Mouse (Mus musculus) ES-E14 (cell line): ENCODE results near the gene Gm21860. TPM values are rescaled to one million over a fixed set of nuclear protein-coding genes. Genes with fewer than 3 reads are reported as not detected.
A peak's percentile ranks its signal among the peaks of the same experiment; 100 is the strongest.
"Not testable (repeated sequence)": the region's sequence is repeated elsewhere in the genome, so short reads cannot be mapped to it uniquely, and the experiment has no call there.

Experiments used
- DNase-seq: peaks from one replicate; pipeline ENCODE4 v3.0.0-alpha.2; 2013; ENCODE audit warnings: low read depth, low spot score
- H3K27ac ChIP-seq: 2 replicates; pipeline ENCODE4 v1.5.1; 2012; ENCODE audit warnings: low read depth, mild to moderate bottlenecking, low read length, moderate library complexity, mixed read lengths; ENCODE audit not compliant: poor library complexity, insufficient read depth, severe bottlenecking
- H3K36me3 ChIP-seq: 2 replicates; pipeline ENCODE4 v1.6.1; 2012; ENCODE audit warnings: mild to moderate bottlenecking, low read length, moderate library complexity, mixed read lengths; ENCODE audit not compliant: control insufficient read depth, poor library complexity, insufficient read depth, severe bottlenecking
- H3K4me1 ChIP-seq, 2 experiments: fragments of 150-350 bp in 1 of 2; sonication (generic) in 1 of 2; 2 replicates each; pipeline ENCODE4 v1.6.1; 2012; ENCODE audit warnings: low read length in 2 of 2, mild to moderate bottlenecking in 1 of 2, mixed read lengths in 1 of 2; ENCODE audit not compliant: control insufficient read depth in 2 of 2, insufficient read depth in 2 of 2, poor library complexity in 1 of 2
- H3K4me3 ChIP-seq, 2 experiments: fragments of 150-350 bp in 1 of 2; sonication (generic) in 1 of 2; 2 replicates each; pipeline ENCODE4 v1.5.1; 2012; ENCODE audit warnings: low read length in 2 of 2, low read depth in 1 of 2, mild to moderate bottlenecking in 1 of 2, mixed read lengths in 1 of 2; ENCODE audit not compliant: insufficient read depth in 1 of 2, poor library complexity in 1 of 2, severe bottlenecking in 1 of 2
- H3K9ac ChIP-seq: 2 replicates; pipeline ENCODE4 v1.6.1; 2012; ENCODE audit warnings: low read depth, mild to moderate bottlenecking, low read length, mixed read lengths; ENCODE audit not compliant: poor library complexity, insufficient read depth, severe bottlenecking
- H3K9me3 ChIP-seq: fragments of 150-350 bp; sonication (generic); 2 replicates; pipeline ENCODE4 v1.6.1; 2012; ENCODE audit warnings: low read depth, mild to moderate bottlenecking, low read length; ENCODE audit not compliant: control insufficient read depth, insufficient read depth
- CHD2 ChIP-seq: IDR thresholded peaks from 2 replicates; pipeline ENCODE4 v1.6.1; 2014; ENCODE audit warnings: mild to moderate bottlenecking, low read depth, low read length, inconsistent platforms
- HCFC1 ChIP-seq: IDR thresholded peaks from 2 replicates; pipeline ENCODE4 v1.6.1; 2012; ENCODE audit warnings: low read length, inconsistent platforms, borderline replicate concordance; ENCODE audit not compliant: insufficient read depth
- MAFK ChIP-seq: IDR thresholded peaks from 2 replicates; pipeline ENCODE4 v1.6.1; 2014; ENCODE audit warnings: mild to moderate bottlenecking, low read depth, low read length, inconsistent platforms; ENCODE audit not compliant: insufficient read depth
- ZC3H11A ChIP-seq: IDR thresholded peaks from 2 replicates; pipeline ENCODE4 v1.6.1; 2012; ENCODE audit warnings: low read depth, mild to moderate bottlenecking, inconsistent platforms, low read length, borderline replicate concordance
- ZNF384 ChIP-seq: IDR thresholded peaks from 2 replicates; pipeline ENCODE4 v1.6.1; 2012; ENCODE audit warnings: low read depth, low read length, inconsistent platforms
- in situ Hi-C, 2 experiments: fragments of 600-800 bp; cut with MboI; formaldehyde crosslinking; loops; one replicate each; pipeline ENCODE4 v1.15.1; 2025; ENCODE audit warnings: low sequenced_read_pairs in 2 of 2, inconsistent platforms in 1 of 2; ENCODE audit not compliant: unreplicated experiment in 2 of 2
- total RNA-seq: library from RNA; depleted of rRNA; stranded (reverse); fragments of 300-350 nt; gene quantifications from 2 replicates; pipeline ENCODE4 v1.2.3, GENCODE M21; 2012

Gm21860 gene
- total RNA-seq, 1 experiment = not detected

- no peak overlapping the region for H3K27ac ChIP-seq
- no peak overlapping the region for H3K9ac ChIP-seq
- no peaks in the 10 kb centered on the region for H3K4me1 ChIP-seq
- in situ Hi-C loops = no loop called here
- DNase-seq = peak; percentile 12
- H3K36me3 ChIP-seq = peaks cover 69% of the 10 kb centered on the region
- 0 out of 2 replicates have a peak, but pooled peaks cover 7% of the 10 kb centered on the region for H3K9me3 ChIP-seq
- no peak overlapping the region for H3K4me3 ChIP-seq
- TF ChIP-seq ZC3H11A (no peak), HCFC1 (no peak), MAFK (no peak), ZNF384 (no peak), CHD2 (no peak)
Observed at GRCm38 (mm10) chrY:90738431-90738680, 16.3 kb downstream of the Gm21860 start.

- in situ Hi-C loops = no loop called here
- H3K9ac ChIP-seq = no peak overlapping the region
- H3K27ac ChIP-seq = no peak overlapping the region
- H3K4me3 ChIP-seq = no peak overlapping the region
- no peak for TF ChIP-seq ZNF384
- no peak for TF ChIP-seq ZC3H11A
- no peak for TF ChIP-seq CHD2
- TF ChIP-seq HCFC1 = no peak
- H3K36me3 ChIP-seq = peaks cover 67% of the 10 kb centered on the region
- DNase-seq = peak; percentile 31
- 0 out of 2 replicates have a peak, but pooled peaks cover 7% of the 10 kb centered on the region for H3K9me3 ChIP-seq
- H3K4me1 ChIP-seq = no peaks in the 10 kb centered on the region
Observed at GRCm38 (mm10) chrY:90737606-90738430, 16.8 kb downstream of the Gm21860 start.

- peaks cover 58% of the 10 kb centered on the region for H3K36me3 ChIP-seq
- H3K4me1 ChIP-seq, H3K9me3 ChIP-seq, H3K9ac ChIP-seq, H3K4me3 ChIP-seq, in situ Hi-C loops, H3K27ac ChIP-seq: not testable (repeated sequence)
- DNase-seq = peak; percentile 90
Observed at GRCm38 (mm10) chrY:90736217-90737000, 18.2 kb downstream of the Gm21860 start.

GRCm38 (mm10) chrY:90735181-90735895 is 19.3 kb downstream of the Gm21860 start:
- H3K9me3 ChIP-seq, H3K4me1 ChIP-seq, H3K27ac ChIP-seq, H3K9ac ChIP-seq, H3K4me3 ChIP-seq, in situ Hi-C loops: not testable (repeated sequence)
- peaks cover 54% of the 10 kb centered on the region for H3K36me3 ChIP-seq
- DNase-seq = peak; percentile 94

DNA sequence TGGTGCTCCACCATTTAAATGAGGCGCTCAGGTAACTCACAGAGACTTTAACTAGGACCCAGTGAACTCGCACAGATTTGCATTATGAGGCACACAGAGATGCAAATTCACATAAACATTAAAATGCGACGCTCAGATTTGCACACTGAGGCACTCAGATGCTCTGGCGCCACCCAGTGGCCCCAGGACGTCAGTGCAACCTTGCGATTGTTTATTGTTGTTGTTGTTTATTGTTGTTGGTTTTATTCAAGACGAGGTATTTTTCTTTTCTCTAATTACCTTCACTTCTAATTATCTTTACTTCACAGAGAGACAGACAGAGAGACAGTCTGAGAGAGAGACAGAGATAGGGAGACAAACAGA is 20.3 kb downstream of the Gm21860 start:
- H3K4me1 ChIP-seq, in situ Hi-C loops, H3K9me3 ChIP-seq, H3K9ac ChIP-seq, H3K27ac ChIP-seq, H3K4me3 ChIP-seq: not testable (repeated sequence)
- peak; percentile 100 for DNase-seq
- H3K36me3 ChIP-seq = peaks cover 47% of the 10 kb centered on the region

DNA sequence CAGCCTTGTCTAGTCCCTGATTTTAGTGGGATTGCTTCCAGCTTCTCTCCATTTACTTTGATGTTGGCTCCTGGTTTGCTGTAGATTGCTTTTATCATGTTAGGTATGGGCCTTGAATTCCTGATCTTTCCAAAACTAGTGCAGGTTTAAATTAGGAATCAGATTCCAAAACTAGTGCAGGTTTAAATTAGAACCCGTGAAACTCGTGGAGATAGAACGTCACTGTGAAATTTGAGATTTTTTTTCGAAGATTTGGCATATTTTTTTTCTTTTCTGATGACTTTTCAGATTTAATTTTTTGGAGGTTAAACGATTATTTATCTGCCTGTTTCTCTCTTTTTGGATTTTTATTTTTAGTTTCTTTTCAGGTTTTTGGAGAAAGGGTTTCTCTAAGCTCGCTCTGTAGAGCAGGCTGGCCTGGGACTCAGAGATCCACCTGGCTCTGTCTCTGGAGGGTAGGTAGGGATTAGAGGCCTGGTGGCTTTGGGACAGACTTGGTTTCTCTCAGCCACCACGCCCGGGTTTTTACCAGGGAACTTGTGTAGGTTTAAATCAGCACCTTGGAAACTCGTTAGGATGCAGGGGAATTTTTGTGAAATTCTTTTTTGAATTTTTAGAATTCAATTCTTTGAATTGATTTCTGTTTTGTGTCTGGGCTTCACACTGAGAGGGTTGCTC is 20.8 kb downstream of the Gm21860 start:
- H3K4me1 ChIP-seq, H3K27ac ChIP-seq, in situ Hi-C loops, H3K4me3 ChIP-seq, H3K9me3 ChIP-seq, H3K9ac ChIP-seq: not testable (repeated sequence)
- peaks cover 43% of the 10 kb centered on the region for H3K36me3 ChIP-seq
- DNase-seq = peak; percentile 77

DNA sequence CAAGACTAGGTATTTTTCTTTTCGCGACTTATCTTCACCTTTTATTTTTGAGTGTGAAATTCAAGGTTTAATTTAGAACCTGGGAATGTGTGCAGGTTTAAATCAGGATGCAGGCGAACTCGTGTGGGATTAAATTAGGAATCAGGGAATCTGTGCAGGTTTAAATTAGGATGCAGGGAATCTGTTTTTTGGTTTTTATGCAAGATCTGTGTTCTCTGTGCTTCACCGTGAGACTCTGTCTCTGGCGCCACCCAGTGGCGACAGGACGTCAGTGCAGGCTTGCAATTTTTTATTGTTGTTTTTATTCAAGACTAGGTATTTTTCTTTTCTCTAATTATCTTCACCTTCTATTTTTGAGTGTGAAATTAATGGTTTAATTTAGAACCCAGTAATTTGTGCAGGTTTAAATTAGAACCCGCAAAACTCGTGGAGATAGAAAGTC is 22.5 kb downstream of the Gm21860 start:
- in situ Hi-C loops, H3K27ac ChIP-seq: not testable (repeated sequence)
- peaks cover 38% of the 10 kb centered on the region for H3K36me3 ChIP-seq

More for the DNA sequence above, 22.5 kb downstream of the Gm21860 start:
- DNase-seq = peak; percentile 100
- H3K4me3 ChIP-seq, H3K4me1 ChIP-seq, H3K9ac ChIP-seq, H3K9me3 ChIP-seq: not testable (repeated sequence)
